Mouse (Mus musculus): Measurements from ENCODE around the gene Atoh8.

Atoh8 gene

GRCm38 (mm10) chr6:72225686-72226085 is 9.7 kb downstream of the Atoh8 start:
- no peak for DNase-seq

GRCm38 (mm10) chr6:72223892-72224291 is 11.5 kb downstream of the Atoh8 start:
- no peak for DNase-seq

GRCm38 (mm10) chr6:72222876-72223275 is 12.5 kb downstream of the Atoh8 start:
- no peak for DNase-seq

GRCm38 (mm10) chr6:72222271-72222724 is 13.1 kb downstream of the Atoh8 start:
- no peak for DNase-seq

- DNase-seq, result no peak
Measured at GRCm38 (mm10) chr6:72221271-72221670, 14.1 kb downstream of the Atoh8 start.

- DNase-seq, result no peak
Measured at GRCm38 (mm10) chr6:72219549-72219948, 15.8 kb downstream of the Atoh8 start.

- no peak for DNase-seq
Measured at GRCm38 (mm10) chr6:72218281-72218680, 17.1 kb downstream of the Atoh8 start.

GRCm38 (mm10) chr6:72217415-72217784 is 18.0 kb downstream of the Atoh8 start:
- DNase-seq, result no peak

GRCm38 (mm10) chr6:72216681-72217414 is 18.5 kb downstream of the Atoh8 start:
- DNase-seq, result peak; percentile 98

- peak; percentile 25 for DNase-seq
Measured at GRCm38 (mm10) chr6:72215582-72215981, 19.8 kb downstream of the Atoh8 start.

- DNase-seq, result no peak
Measured at GRCm38 (mm10) chr6:72211360-72211759, 24.0 kb downstream of the Atoh8 start.

GRCm38 (mm10) chr6:72210823-72211222 is 24.6 kb downstream of the Atoh8 start:
- DNase-seq, result no peak

- DNase-seq, result no peak
Measured at GRCm38 (mm10) chr6:72209738-72210137, 25.6 kb downstream of the Atoh8 start.

- DNase-seq, result no peak
Measured at GRCm38 (mm10) chr6:72208406-72209045, 26.9 kb downstream of the Atoh8 start.

- DNase-seq, result no peak
Measured at GRCm38 (mm10) chr6:72206021-72206420, 29.4 kb downstream of the Atoh8 start.

GRCm38 (mm10) chr6:72204858-72205257 is 30.5 kb downstream of the Atoh8 start:
- DNase-seq, result no peak

GRCm38 (mm10) chr6:72203279-72203678 is 32.1 kb downstream of the Atoh8 start:
- no peak for DNase-seq

- no peak for DNase-seq
Measured at GRCm38 (mm10) chr6:72202732-72203131, 32.6 kb downstream of the Atoh8 start.

GRCm38 (mm10) chr6:72200595-72201256 is 34.7 kb downstream of the Atoh8 start:
- DNase-seq, result peak; percentile 36

- no peak for DNase-seq
Measured at GRCm38 (mm10) chr6:72197515-72197914, 37.9 kb downstream of the Atoh8 start.

- DNase-seq, result no peak
Measured at GRCm38 (mm10) chr6:72196660-72197059, 38.7 kb downstream of the Atoh8 start.

GRCm38 (mm10) chr6:72190577-72190976 is 44.8 kb downstream of the Atoh8 start:
- DNase-seq, result no peak

GRCm38 (mm10) chr6:72190120-72190519 is 45.3 kb downstream of the Atoh8 start:
- no peak for DNase-seq
